Mouse (Mus musculus): ENCODE data around the gene Nlrc4.

The Nlrc4 gene

DNA sequence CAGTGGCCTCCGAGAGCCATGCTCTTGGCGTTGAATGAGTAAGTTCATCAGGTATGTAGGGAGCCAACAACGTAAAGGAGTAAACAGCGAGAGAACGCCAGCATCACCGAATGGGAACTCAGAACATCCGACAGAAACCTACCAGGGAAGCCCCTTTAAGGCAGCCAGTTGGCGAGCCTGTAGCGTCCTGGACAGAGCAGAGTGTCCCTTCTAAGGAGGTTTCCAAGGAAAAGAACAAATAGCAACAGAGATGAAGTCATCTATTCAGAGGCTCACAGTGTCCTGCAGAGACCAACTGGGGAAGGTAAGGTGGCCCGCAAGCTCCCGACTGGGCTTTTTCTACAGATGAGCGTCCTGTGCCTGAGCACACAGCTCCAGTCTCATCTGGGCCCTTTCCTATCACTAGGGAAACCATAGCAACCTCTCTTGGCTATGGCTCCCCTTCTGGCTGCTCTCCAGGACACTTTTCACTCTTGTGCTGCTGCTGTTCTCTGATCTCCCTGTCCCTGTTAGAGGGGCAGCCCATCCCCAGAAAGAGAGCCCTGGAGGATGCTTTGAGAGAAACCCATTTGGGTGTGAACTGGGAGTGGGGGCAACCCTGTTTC is 34.4 kb downstream of the Nlrc4 start:
- DNase-seq, result peak; percentile 47 to 52

GRCm38 (mm10) chr17:74420656-74421055 is 38.3 kb downstream of the Nlrc4 start:
- no peak for DNase-seq

DNA sequence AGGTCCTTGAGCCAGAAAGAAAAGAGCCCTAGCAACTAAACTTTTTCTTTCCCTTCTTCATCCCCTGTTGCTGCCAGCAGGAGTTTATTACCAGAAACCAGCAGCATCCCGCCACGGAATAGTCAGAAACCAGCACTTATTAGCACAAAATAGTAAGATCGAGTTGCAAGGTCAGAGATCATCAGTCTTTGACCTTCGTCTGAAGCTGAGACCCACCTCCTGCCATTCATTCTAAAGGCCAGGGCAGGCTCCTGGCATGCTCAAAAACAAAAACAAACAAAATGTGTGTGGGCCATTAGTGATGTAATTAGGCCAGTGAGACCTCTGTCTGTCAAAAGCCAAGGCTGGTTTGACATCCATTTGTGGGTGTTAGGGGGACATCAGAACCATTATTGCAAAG is 40.8 kb downstream of the Nlrc4 start:
- DNase-seq, result no peak

DNA sequence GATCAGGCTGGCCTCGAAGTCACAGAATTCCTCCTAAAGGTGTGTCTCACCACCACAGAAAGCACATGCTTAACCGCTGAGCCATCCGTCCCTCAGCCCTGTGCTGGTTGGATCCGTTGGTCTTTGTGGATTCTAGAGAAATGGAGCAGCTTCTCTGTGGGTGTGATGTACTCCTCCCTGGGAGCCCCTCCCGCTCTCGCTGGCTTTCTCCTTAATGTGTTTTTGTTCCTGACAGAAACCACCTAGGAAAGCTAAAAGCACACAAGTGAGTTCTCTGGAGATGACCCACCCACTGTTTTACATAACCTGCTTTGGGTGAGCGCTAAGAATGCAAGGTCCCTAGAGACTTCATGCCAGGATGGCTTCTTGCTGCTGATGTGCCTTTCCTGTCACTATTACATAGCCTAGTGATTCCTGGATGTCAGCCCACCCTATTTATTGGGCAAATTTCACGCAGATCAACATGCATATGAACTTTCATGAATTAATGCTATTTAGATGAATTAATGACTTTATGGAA is 42.0 kb downstream of the Nlrc4 start:
- DNase-seq, result no peak

GRCm38 (mm10) chr17:74414671-74415070 is 44.3 kb downstream of the Nlrc4 start:
- no peak for DNase-seq

- no peak for DNase-seq
Measured at GRCm38 (mm10) chr17:74413324-74413723, 45.6 kb downstream of the Nlrc4 start.

DNA sequence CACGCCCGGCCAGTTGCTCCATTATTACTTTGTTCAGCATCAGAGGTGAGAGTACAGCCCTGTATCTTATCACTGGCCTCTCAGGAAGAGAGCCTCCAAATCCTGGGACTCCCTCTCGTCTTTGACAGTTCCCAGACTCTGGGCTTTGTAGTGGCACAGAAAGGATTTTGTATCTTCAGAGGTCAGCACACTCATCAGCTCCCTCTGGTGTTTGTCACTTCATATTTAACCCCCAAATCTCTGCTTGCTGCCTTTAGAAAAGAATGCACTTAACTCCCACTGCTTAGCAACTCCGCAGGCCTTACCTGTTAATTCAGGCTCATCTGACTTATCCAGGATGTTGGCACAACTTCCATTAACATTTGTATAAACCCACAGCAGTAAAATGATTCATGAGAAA is 49.2 kb downstream of the Nlrc4 start:
- no peak for DNase-seq

- DNase-seq, result no peak
Measured at GRCm38 (mm10) chr17:74406487-74406886, 52.5 kb downstream of the Nlrc4 start.

GRCm38 (mm10) chr17:74402486-74403222 is 56.3 kb downstream of the Nlrc4 start:
- DNase-seq, result no peak

DNA sequence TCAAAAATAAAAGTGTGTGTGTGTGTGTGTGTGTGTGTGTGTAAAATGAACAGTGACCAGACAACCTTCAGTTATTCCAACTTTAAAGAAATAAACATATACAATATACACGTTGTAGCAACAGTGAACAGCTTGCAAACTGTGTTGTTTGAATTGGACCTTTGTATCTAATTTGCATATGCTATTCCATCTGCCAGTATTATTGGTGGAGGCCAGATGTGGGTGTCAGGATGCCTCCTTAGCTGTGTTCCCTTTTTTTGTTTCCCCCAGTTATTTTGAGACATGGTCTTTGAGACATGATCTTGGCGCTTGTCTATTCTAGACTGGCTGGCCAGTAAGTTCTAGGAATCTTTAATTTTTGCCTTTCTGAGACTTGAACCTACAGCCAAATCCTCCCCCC is 61.8 kb downstream of the Nlrc4 start:
- no peak for DNase-seq

DNA sequence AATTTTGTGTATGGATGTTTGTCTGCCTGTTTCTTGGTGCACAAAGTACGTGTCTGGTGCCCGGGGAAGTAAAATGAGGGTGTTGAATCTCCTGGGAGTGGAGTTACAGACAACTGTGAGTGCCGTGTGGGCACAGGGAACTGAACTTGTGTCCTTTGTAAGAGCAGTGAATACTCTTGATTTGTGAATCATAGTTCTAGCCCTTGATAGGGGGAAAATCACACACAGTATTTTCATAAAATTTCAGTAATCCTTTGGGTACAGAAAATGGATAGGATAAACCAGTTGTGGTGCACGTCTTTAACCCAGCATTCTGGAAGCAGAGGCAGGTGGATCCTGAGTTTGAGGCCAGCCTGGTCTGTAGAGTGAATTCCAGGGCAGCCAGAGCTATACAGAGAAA is 62.2 kb downstream of the Nlrc4 start:
- DNase-seq, result no peak

DNA sequence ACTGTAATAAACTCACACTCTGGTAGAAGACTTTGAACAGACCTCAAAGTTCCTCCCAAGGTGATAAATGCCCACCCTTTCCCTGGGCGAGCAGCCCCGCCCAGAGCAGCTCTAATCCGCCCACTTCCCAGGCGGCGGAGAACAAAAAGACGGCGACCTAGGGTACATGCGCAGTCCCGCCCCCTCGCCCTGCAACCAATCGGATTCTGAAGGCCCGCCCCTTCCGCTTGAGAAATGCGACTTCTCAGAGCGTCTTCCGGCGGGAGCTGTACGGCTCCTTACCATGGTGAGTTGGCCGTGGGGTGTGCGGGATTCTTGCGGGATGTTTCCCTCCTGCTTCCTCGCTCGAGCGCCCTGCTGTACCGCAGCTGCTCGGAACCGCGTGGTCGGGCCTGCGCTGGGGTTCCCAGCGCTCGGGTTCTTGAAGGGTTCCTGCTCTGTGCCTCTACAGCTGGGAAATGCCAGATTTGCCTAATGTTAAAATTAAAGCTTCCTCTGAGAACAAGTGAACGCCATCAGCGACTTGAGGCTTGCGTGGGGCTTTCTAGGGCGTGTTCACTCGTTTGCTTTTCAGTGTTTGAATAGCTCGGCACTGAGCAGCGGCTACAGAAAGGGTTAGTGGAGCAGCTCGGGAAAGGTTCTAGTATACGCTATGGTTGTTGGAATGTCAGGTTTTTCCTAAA is 63.4 kb downstream of the Nlrc4 start, which contains the start of gene Slc30a6:
Gene Slc30a6, plus strand, starts transcription at position 226 of the 683 bp plus-strand sequence.
- DNase-seq, result peak; percentile 97 to 98

DNA sequence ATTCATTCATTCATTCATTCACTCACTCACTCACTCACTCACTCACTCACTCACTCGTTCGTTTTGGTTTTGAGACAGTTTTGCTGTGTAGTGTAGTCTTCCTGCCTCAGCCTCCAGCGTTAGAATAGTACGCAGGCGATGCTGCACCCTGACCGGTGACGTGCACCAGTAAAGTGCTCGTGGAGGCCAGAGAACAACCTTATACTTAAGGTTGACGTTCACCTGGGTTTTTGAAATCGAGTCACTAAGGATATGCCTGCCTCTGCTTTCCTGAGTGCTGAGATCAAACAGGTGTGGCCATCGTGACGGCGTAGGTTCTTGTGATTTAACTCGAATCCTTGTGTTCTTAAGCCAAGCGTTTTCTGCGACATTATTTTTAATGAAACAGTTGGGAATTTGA is 64.1 kb downstream of the Nlrc4 start:
- DNase-seq, result no peak

GRCm38 (mm10) chr17:74394381-74394780 is 64.6 kb downstream of the Nlrc4 start:
- DNase-seq, result no peak

DNA sequence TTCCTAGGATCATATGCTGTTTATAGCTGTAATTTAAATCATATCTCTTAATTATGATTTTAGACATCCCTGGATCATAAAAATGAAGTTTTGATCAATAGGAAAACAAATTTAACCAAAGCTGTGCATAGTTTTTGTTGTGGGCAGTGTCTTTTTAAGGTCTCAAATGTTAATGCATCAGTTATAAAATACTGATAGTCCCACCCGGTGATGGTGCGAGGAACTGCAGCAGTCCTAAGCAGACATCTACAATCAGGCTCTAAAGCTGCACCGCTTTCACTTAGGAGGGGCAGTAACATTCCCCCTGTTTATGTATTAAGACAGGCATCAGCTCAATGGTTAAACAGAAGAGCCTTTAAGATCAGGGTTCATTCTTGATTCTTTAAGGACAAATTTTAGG is 69.1 kb downstream of the Nlrc4 start:
- DNase-seq, result peak in 1 of 2 experiments; percentile 10

DNA sequence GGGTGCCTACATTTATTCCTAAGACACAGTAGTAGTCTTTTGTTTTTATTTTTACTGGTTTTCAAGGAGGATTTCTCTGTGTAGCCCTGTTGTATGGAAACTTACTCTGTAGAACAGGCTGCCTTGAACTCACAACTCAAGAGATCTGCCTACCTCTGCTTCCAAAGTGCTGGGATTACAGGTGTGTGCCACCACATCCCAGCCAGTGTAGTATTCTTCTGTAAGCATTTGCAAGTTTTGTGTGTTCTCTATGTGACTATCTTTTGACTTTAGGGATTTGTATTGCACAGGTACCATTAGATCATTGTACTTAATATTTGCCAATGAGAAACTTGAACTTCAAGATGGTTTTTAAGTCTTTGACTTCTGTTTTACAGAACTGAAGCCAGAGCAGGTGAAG is 72.3 kb downstream of the Nlrc4 start:
- DNase-seq, result no peak

DNA sequence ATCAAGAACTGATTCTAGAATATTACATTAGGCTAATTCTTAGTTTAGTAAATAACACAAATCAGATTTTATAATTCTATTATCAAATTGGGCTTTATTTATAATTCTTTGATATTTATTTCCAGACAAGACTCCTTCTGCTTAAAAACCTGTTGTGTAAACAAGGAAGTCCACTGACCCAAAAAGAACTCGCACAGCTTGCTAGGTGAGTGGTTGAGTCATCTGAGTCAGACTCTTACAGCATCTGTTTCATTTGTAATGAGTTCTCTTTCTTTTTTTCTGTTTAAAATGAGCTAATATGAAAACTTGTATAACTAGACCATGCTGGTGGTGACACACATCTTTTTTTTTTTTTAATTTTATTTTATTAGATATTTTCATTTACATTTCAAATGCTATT is 82.0 kb downstream of the Nlrc4 start:
- no peak for DNase-seq
